Mouse (Mus musculus): Measurements from ENCODE around the gene Anks3.

DNA sequence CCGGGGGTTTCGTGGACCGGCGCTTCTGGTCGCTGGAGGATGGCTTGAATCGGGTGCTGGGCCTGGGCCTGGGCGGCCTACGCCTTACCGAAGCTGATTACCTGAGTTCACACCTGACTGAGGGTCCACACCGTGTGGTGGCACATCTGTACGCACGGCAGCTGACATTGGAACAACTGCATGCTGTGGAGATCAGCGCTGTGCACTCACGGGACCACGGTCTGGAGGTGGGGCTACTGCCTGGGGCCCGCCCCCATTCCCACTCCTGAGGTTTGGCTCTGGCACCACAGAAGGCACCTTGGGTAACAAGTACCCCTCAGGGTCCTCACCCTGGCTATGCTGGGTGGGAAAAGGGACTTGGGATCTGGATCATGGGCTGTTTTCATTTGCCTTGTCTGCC is 24.6 kb downstream of the Anks3 start:
- no peak for TF ChIP-seq CTCF (IDR thresholded peaks at IDR 0.05)
- TF ChIP-seq EP300 (IDR thresholded peaks at IDR 0.05) = no peak
